Mouse (Mus musculus) embryonic stem cell, embryonic (primary cell): Measurements from ENCODE around the gene Krt26.

ENCODE experiments used
- CTCF ChIA-PET, 4 experiments: fragments of 300-600 bp in 2 of 4; fragments of 350-600 bp in 2 of 4; sonication (Branson Sonifier 250); formaldehyde crosslinking; loops; one replicate each; lab custom pipeline; 2022; ENCODE audit warnings: inconsistent platforms in 2 of 4; lab: Charles Lee
- POLR2A ChIA-PET, 4 experiments: fragments of 300-600 bp in 2 of 4; fragments of 350-600 bp in 2 of 4; sonication (Branson Sonifier 250); formaldehyde crosslinking; loops; one replicate each; lab custom pipeline; 2022; ENCODE audit warnings: antibody characterized with exemption in 4 of 4, inconsistent platforms in 1 of 4; lab: Charles Lee

Gene Krt26

DNA sequence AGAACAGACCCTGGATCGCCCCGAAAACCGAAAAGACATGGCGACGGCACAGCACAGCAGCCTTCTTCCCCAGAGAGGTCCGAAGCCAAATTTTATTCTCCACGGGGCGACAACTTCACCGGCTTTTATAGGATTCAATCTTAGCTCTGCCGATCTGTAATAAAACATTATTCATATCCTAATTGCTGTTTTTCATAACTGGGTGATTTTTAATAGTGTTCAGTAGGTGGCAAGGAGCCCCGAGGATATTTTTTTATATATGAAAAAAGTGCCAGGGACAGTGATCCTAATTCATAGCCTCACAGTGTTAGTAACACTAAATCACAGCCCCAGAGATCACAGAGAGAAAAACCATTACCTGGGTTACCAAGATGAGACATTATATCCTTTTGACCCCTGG is at the start of gene Krt26:
TSS of gene Krt26 (minus strand) at position 101 of the 400 bp plus-strand sequence.
- POLR2A ChIA-PET = interaction anchor here in 2 of 4 experiments (0.6 to 1.2 kb wide), 3 partner anchors 19 to 82 kb away, joined by 3 to 6 read pairs (median 4); no protein-coding TSS in a partner anchor
- CTCF ChIA-PET = interaction anchor here in 3 of 4 experiments (0.6 to 0.7 kb wide), 3 partner anchors 27 to 944 kb away, joined by 4 to 6 read pairs (median 6); no protein-coding TSS in a partner anchor

- ChIA-PET CTCF (interaction anchor here (0.6 to 1.9 kb wide), 7 partner anchors 17 to 912 kb away, joined by 3 to 7 read pairs (median 3); no protein-coding TSS in a partner anchor), POLR2A (interaction anchor here (0.5 to 1.8 kb wide), 14 partner anchors 9 to 934 kb away, joined by 3 to 13 read pairs (median 3); partner anchors contain the start of genes Eif1 (in 2 of the 4) and Krtap17-1 (in 1 of the 4))
Measured at GRCm38 (mm10) chr11:99385813-99386721, 48.3 kb upstream of the Krt26 start.

DNA sequence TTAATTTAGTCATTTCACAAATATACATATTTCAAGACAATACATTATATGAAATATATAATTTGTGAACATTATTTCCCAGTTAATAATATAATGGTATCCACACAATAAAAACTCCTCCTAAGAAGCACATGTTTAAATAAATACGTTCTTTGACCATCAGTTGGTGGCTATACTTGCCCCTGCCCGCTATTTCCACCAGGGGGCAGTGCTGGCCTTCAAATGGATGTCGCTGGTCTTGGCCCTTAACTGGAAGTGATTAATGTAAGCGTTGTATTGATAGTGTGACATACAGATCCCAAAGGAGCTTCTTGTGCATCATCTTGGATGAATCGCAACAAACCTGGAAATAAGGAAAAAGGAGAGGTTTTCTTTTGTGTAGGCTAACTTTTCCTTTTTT is 41.8 kb upstream of the Krt26 start:
- ChIA-PET POLR2A (no interaction called here), CTCF (interaction anchor here in 1 of 4 experiments (0.7 to 1.3 kb wide), 5 partner anchors 9 to 903 kb away, joined by 3 to 5 read pairs (median 3); no protein-coding TSS in a partner anchor)

DNA sequence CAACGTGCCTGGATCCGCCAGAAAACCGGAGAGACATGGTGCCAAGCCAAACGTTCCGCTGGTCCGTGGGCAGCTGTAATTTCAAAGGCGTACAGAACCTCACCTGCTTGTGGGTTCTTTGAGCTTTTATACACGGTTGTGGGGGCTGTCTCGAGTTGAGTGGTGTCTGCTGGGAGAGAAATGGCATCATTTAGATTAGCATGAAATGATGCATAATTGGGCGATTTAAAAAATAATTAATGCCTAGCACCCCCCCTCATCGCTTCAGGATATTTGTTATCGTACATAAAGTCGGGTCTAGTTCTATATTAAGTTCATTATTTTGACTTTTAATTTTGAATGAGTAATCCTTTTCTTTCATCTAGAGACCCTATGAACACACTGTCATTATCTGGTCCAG is 37.0 kb upstream of the Krt26 start, which contains the start of gene Krt28:
TSS of gene Krt28 (minus strand) at position 101 of the 400 bp plus-strand sequence.
- POLR2A ChIA-PET = no interaction called here
- CTCF ChIA-PET = interaction anchor here in 2 of 4 experiments (1.1 kb wide), 2 partner anchors 10 to 11 kb away, joined by 5 to 6 read pairs; no protein-coding TSS in a partner anchor

DNA sequence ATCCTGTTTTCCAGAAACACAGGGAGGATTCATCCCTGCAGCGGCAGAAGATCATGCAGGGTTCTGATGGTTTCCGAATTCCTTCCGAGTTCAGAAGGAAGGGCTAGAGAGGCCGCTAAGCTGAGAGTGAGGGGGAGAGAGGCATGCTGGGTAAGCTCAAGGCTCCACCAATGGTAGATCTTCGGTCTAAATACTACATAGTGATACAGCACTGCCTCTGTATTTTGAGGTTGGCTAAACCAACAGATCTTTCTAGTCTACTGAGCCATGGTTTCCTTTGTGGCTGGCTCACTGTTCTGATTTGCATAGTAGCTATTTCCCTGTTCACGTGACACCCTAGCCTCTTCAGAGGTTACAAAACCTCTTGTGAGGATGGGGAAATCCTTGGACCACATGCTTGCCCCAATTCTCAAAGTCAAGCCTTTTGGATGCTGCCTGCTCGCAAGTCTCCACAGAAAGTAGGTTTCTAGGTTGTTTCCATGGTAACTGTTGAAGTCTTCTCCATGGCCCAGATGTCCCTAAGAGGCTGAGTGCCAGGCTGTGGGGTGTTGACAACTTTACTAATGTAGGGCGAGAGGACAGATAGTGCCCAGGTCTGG is 32.2 kb upstream of the Krt26 start:
- POLR2A ChIA-PET = interaction anchor here in 1 of 4 experiments (0.6 to 0.7 kb wide), 2 partner anchors 16 to 998 kb away, joined by 3 read pairs; no protein-coding TSS in a partner anchor
- CTCF ChIA-PET = interaction anchor here (0.5 to 1.7 kb wide), 19 partner anchors 10 to 920 kb away, joined by 3 to 9 read pairs (median 3); partner anchors contain the start of genes Krt17 (in 1 of the 4) and Krt24 (in 1 of the 4)

GRCm38 (mm10) chr11:99369229-99369628 is 31.5 kb upstream of the Krt26 start:
- CTCF ChIA-PET = interaction anchor here (0.5 to 1.7 kb wide), 22 partner anchors 11 to 921 kb away, joined by 3 to 9 read pairs (median 3); partner anchors contain the start of genes Krt17 (in 1 of the 4) and Krt24 (in 1 of the 4)
- POLR2A ChIA-PET = interaction anchor here in 1 of 4 experiments (0.6 to 0.7 kb wide), 2 partner anchors 17 to 999 kb away, joined by 3 read pairs; no protein-coding TSS in a partner anchor

DNA sequence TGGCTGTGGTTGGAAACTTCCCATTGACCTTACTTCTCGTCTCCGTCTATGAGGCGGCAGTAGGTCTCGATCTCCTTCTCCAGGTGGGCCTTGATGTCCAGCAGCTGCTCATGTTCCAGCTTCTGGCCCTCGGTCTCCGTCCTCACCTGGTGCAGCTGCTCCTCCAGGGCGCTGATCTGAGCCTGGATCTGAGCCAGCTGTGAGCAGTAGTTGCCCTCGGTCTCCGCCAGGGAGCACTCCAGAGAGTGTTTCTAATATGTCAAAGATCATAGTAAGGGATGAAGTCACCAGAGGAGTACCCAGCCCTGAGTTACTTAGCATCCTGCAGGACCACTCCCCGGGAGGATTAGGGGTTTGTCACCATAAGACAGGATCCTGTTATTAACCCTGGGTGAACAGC is 29.0 kb upstream of the Krt26 start:
- ChIA-PET POLR2A (no interaction called here), CTCF (interaction anchor here in 1 of 4 experiments (0.5 to 0.7 kb wide), 3 partner anchors 20 to 769 kb away, joined by 3 to 5 read pairs (median 3); partner anchors contain the start of gene Krt15)

DNA sequence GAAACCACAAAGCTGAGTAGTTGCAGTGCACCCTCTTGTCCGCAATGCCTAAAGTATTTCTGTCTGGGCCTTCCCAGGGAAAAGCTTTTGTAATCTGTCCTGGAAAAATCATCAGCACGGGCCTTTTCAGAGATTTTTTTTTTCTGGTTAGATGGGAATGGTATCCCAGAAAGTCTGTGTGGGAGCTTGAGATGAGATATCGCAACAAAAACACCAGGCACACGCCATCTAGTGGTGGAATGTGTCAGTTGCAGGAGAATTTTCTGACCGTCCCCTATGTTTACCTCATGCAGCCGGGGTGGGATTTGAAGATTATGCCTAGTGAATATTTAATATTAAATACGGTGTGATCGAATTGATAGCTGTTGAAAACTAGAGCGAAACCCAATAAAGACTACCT is 26.6 kb upstream of the Krt26 start:
- ChIA-PET POLR2A (interaction anchor here in 1 of 4 experiments (1.1 kb wide), 1 partner anchor 11 kb away, joined by 3 read pairs; no protein-coding TSS in a partner anchor), CTCF (interaction anchor here in 3 of 4 experiments (0.5 to 1.6 kb wide), 22 partner anchors 11 to 658 kb away, joined by 3 to 10 read pairs (median 4); partner anchors contain the start of genes Krt28 (in 2 of the 3) and Krt10 (in 1 of the 3))

DNA sequence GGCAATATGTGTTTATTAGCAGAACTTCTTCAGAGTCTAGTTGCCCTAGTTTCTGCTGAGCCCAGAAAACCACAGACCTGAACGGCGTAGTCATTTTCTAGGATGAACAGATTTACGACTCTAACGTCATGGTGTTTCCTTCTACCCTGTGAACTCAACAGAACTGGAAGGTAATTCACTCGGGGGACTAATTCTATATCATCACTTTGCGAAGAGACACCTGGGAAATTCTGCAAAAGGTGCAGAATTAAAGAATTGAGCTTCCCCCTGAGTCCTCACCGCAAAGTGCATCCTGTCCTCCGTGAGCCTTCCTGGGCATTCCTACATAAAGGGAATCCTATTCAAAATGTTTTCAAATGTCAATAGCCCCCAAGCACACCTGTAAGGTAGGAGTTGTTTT is 23.7 kb upstream of the Krt26 start:
- CTCF ChIA-PET = interaction anchor here in 1 of 4 experiments (0.5 kb wide), 1 partner anchor 37 kb away, joined by 4 read pairs; no protein-coding TSS in a partner anchor
- POLR2A ChIA-PET = no interaction called here

DNA sequence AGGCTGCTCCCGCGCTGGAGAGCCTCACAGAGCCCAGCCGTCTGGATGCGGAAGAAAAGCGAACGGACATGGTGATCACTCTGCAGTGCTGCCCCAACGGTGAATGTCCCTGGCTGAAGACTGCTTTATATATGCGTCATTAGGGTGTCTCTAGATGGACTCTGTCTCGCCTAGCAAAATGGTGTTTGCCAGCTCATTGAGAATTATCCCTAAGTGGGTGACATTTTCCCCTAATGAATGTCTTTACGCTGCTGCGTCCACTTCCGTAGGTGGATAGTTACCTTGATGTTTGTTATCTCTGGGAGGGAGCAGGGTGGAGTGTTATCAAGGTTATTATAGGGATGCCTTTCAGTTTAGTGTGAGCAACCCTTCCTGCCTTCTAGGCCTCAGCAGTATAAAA is 13.2 kb upstream of the Krt26 start, which contains the start of gene Krt27:
TSS of gene Krt27 (minus strand) at position 101 of the 400 bp plus-strand sequence.
- ChIA-PET POLR2A (interaction anchor here in 1 of 4 experiments (0.6 to 0.9 kb wide), 2 partner anchors 9 to 144 kb away, joined by 3 read pairs; no protein-coding TSS in a partner anchor), CTCF (no interaction called here)

DNA sequence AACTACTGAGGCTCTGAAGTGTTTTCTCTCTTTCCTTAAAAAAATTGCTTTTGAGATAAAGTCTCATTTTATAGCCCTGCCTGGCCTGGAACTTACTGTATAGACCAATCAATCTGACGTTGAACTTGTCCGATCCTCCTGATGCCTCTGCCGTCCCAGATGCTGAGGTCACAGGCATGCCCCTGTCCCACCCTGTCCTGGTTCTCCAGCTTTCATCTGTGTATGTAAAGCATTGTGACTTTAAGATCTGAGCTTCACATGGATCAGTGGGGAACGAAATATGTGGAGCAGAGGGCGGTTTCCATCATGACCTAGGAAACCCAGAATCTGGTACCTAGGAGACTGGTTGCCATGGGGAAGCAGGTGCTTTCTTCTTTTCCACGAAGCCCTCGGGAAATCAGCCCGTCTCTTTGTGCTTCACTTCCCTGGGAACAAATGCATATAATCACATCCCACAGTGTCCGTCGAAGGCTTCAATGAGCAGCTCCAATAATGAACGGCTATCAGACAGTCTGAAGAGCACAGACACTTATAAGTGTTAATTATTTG is 1.6 kb upstream of the Krt26 start:
- ChIA-PET POLR2A (no interaction called here), CTCF (no interaction called here)

- ChIA-PET CTCF (no interaction called here), POLR2A (no interaction called here)
Measured at GRCm38 (mm10) chr11:99333426-99333825, 4.3 kb downstream of the Krt26 start.

DNA sequence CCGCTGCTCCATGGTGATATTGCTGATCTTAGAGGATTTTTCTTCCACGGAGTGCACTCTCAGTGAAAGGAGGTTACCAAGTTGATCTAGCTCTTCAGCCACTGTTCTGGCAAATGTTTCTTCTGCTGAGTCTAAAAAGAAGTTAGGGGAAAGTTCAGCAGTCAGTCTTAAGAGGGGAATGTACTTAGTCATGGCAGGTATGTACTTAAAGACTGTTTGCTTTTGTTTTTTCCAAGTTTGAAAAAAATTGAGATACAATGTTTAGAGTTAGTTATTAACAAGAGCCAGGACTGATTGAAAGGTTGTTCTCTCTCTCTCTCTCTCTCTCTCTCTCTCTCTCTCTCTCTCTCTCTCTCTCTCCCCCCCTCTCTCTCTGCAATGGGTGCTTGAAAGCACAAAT is 8.1 kb downstream of the Krt26 start:
- CTCF ChIA-PET = no interaction called here
- POLR2A ChIA-PET = no interaction called here

DNA sequence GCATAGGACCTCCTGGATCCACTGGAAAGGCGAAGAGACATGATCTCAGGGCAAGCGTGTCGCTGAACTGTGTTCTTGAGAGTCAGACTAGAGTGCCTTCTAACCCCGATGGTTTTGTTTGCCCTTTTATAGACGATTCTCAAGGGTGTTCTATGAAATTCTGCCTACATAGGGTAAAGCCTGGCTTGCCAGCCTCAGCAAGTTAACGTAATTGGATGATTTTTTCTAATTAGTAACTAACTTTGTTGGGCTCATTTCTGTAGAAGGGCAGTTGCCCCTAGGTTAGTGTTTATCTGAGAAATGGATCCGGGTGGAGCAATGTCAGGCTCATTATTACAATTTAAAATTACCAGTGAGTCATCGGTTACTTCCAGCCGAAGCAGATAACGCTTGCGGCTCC is 14.9 kb downstream of the Krt26 start, which contains the start of gene Krt25:
TSS of gene Krt25 (minus strand) at position 101 of the 400 bp plus-strand sequence.
- POLR2A ChIA-PET = no interaction called here
- CTCF ChIA-PET = interaction anchor here in 1 of 4 experiments (1.3 kb wide), 1 partner anchor 12 kb away, joined by 3 read pairs; no protein-coding TSS in a partner anchor

DNA sequence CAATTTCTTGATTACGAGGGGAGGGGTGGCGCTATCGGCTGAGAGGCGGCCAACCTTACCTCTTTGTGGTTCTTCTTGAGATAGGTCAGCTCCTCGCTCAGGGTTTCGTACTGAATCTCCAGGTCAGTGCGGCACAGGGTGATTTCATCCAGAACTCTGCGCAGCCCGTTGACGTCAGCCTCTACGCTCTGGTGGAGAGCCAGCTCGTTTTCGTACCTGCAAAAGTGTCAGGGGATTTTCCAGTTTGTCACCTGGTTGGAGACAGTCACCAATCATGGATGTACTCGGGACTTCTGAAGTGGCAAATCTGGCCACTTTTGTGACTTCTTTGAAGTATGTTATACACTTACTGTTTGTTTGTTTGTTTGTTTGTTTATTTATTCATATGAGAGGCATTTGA is 16.7 kb downstream of the Krt26 start:
- ChIA-PET CTCF (no interaction called here), POLR2A (no interaction called here)

DNA sequence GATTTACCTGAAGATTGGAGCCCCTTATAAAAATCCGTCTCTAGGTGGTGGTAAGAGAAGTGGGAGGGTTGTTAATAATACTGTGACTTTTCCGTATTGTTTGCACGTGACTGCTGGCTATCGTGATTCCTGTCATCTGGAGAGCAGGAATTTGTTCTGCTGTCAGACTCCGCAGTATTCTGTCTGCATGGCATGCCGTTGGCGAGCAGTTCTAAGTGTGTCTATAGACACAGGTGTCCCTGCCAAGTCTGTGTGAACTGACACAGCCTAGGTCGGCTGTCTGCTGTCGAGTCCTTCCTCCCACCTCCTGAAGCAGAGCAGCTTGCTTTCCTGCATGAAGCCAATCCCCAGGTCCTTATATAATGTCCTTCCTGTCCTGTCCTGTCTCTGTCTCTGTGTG is 18.6 kb downstream of the Krt26 start:
- CTCF ChIA-PET = interaction anchor here in 2 of 4 experiments (0.8 to 1.9 kb wide), 3 partner anchors 11 to 51 kb away, joined by 3 to 7 read pairs (median 4); no protein-coding TSS in a partner anchor
- POLR2A ChIA-PET = no interaction called here

DNA sequence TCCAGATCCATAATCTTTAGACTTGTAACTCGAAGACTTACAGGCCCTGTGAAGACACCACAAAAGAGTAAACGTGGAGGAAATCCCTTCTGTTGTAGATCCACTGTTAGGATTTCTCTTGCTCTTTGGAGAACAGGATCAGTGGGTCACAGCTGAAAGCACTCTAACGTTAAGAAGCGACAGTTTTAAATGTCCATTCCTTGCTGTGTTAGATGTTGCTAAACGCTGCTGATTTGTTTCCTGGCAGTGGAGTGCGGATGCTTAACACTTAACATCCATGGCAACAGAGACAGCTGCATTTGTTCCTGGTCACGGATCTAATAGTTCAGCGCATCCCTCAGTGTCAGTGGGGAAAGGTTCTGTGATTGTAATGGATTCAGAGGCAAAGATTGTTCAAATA is 21.2 kb downstream of the Krt26 start:
- ChIA-PET POLR2A (no interaction called here), CTCF (no interaction called here)

- ChIA-PET POLR2A (interaction anchor here in 1 of 4 experiments (0.5 kb wide), 1 partner anchor 69 kb away, joined by 3 read pairs; no protein-coding TSS in a partner anchor), CTCF (no interaction called here)
Measured at GRCm38 (mm10) chr11:99314594-99314993, 23.2 kb downstream of the Krt26 start.
